In genomic region chr11:100200104-100200820, GRCm38 (mm10) we compare ENCODE assay signal across 8 mouse cellular contexts. TPM values are rescaled to one million over a fixed set of nuclear protein-coding genes. Genes with fewer than 3 reads are reported as not detected.
DNase-seq lines count a peak whose midpoint lies in the region; ATAC-seq and TF ChIP-seq lines count a peak whose summit lies in the region.

No protein-coding gene starts in this region.

- intact Hi-C loops in gastrocnemius, adult 2 months (cut with DNase I), result no loop called here
- intact Hi-C loops in gastrocnemius, postnatal 36 days (cut with DNase I), result no loop called here
- intact Hi-C loops in left cerebral cortex, postnatal 25 days (cut with DNase I), result loop anchor here (1.0 kb wide), 1 partner anchor 82 kb away; no protein-coding TSS in a partner anchor

- TF ChIP-seq CTCF in gastrocnemius, adult 2 months (IDR thresholded peaks at IDR 0.05), result peak; percentile 46

- H3K4me3 ChIP-seq in gastrocnemius, adult 2 months, result no peak overlapping the region

- DNase-seq in gastrocnemius, adult 2 months, result no peak
- no peak for DNase-seq in gastrocnemius, postnatal 36 days
- DNase-seq in ovary, postnatal 14 days (ENCODE audit: low spot score), result peak; percentile 29
- no peak for DNase-seq in ovary, adult 18-20 months (ENCODE audit: low spot score)
- peak; percentile 20 for DNase-seq in c-Kit-positive CD71-positive TER-119-negative erythroid progenitor cells, embryonic 14.5 days (ENCODE audit: low read depth)
- peak; percentile 28 to 34 for DNase-seq in left cerebral cortex, postnatal 25 days (ENCODE audit: low spot score in 2 of 2)
- peak; percentile 34 for DNase-seq in right cerebral cortex, postnatal 4 days

- no peak overlapping the region for H3K27ac ChIP-seq in gastrocnemius, adult 2 months

- no peak for ATAC-seq in monocyte, adult 5-6 weeks (replicated peaks; ENCODE audit: insufficient number of reproducible peaks, low FRiP score, low TSS enrichment, poor library complexity, severe bottlenecking)

RNA-seq across cellular contexts. Expression of gene Krt14, which starts 7.1 kb away (rescaled TPM):
- total RNA-seq in gastrocnemius, adult 2 months (2021), result not detected
- not detected for total RNA-seq in gastrocnemius, postnatal 36 days (2021)
- total RNA-seq in left cerebral cortex, postnatal 25 days (2021), result not detected
- total RNA-seq in monocyte, adult 5-6 weeks (2017), result not detected in 3 replicates

RNA-seq across cellular contexts. Expression of gene Krt9, which starts 7.2 kb away (rescaled TPM):
- not detected for total RNA-seq in gastrocnemius, adult 2 months (2021)
- not detected for total RNA-seq in gastrocnemius, postnatal 36 days (2021)
- total RNA-seq in left cerebral cortex, postnatal 25 days (2021), result 1 to 10 TPM; 3.7 to 4.3 TPM
- not detected in 3 replicates for total RNA-seq in monocyte, adult 5-6 weeks (2017)

RNA-seq across cellular contexts. Expression of gene Krt16, which starts 48.4 kb away (rescaled TPM):
- not detected for total RNA-seq in gastrocnemius, adult 2 months (2021)
- not detected for total RNA-seq in gastrocnemius, postnatal 36 days (2021)
- not detected for total RNA-seq in left cerebral cortex, postnatal 25 days (2021)
- total RNA-seq in monocyte, adult 5-6 weeks (2017), result not detected in 3 replicates

RNA-seq across cellular contexts. Expression of gene Krt19, which starts 51.8 kb away (rescaled TPM):
- under 1 TPM in 1 of 2 experiments, not detected in 1; 0.20 TPM for total RNA-seq in gastrocnemius, adult 2 months (2021)
- under 1 TPM; 0.41 to 0.57 TPM for total RNA-seq in gastrocnemius, postnatal 36 days (2021)
- total RNA-seq in left cerebral cortex, postnatal 25 days (2021), result not detected
- not detected in 3 replicates for total RNA-seq in monocyte, adult 5-6 weeks (2017)

Comparison
In these comparisons a context has a peak if more than half of its experiments do, and no peak if none do; other contexts are left out.
1. DNase-seq: peak in ovary, postnatal 14 days (single experiment), c-Kit-positive CD71-positive TER-119-negative erythroid progenitor cells, embryonic 14.5 days (single experiment), left cerebral cortex, postnatal 25 days (2 of 2) and right cerebral cortex, postnatal 4 days (single experiment); none in gastrocnemius, adult 2 months (single experiment), gastrocnemius, postnatal 36 days (0 of 2) and ovary, adult 18-20 months (single experiment).